Mouse (Mus musculus) embryo, embryonic 11 days (tissue): Measurements from ENCODE around the gene Acot6.

Experiments used
- DNase-seq: peaks from one replicate; pipeline ENCODE4 v3.0.0-alpha.2; 2015

Acot6 gene

GRCm38 (mm10) chr12:84153414-84153813, 53.0 kb downstream of the Acot6 start:
- DNase-seq: no peak

GRCm38 (mm10) chr12:84154786-84155522, 54.5 kb downstream of the Acot6 start:
- DNase-seq: no peak

GRCm38 (mm10) chr12:84155523-84155871, 55.0 kb downstream of the Acot6 start:
- no peak for DNase-seq

- no peak for DNase-seq
These were observed 55.8 kb downstream of the Acot6 start for GRCm38 (mm10) chr12:84156210-84156609.

GRCm38 (mm10) chr12:84158156-84158555, 57.7 kb downstream of the Acot6 start:
- DNase-seq: no peak

GRCm38 (mm10) chr12:84160491-84160890, 60.0 kb downstream of the Acot6 start:
- DNase-seq: no peak
